Mouse (Mus musculus) kidney, adult 9 months (tissue): ENCODE data around the gene Colgalt2.

ENCODE experiments used
- DNase-seq: peaks from one replicate; pipeline ENCODE4 v3.0.0; 2022

The Colgalt2 gene

DNA sequence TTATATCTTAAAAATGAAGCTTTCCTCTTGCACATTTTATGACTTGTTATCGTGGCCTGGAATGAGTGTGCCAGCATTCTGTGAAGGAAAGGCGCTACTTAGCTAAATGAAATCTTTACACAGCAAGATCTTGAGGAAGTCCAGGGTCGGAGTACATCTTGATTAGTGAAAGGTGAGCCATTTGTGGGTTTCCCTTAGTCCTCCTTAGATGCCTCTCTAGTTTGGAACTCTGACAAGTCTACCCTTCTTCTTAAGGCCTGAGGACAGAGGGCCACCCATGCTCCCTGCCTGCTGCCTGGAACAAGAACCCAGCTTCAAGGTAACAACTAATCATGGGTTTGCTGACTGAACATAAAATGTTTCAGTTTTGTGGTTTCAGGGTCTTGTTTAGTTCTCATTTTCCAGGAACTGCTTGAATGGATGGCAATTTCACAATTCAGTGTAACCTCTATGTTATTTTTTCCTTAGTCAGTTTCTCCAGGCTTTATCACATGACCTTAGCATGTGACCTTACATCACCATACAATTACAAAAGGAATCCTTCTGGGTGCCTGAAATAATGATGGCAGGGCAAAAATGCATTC lies 140.8 kb downstream of the Colgalt2 start:
- no peak for DNase-seq

- no peak for DNase-seq
These were observed 143.2 kb downstream of the Colgalt2 start for GRCm38 (mm10) chr1:152542747-152543378.

DNA sequence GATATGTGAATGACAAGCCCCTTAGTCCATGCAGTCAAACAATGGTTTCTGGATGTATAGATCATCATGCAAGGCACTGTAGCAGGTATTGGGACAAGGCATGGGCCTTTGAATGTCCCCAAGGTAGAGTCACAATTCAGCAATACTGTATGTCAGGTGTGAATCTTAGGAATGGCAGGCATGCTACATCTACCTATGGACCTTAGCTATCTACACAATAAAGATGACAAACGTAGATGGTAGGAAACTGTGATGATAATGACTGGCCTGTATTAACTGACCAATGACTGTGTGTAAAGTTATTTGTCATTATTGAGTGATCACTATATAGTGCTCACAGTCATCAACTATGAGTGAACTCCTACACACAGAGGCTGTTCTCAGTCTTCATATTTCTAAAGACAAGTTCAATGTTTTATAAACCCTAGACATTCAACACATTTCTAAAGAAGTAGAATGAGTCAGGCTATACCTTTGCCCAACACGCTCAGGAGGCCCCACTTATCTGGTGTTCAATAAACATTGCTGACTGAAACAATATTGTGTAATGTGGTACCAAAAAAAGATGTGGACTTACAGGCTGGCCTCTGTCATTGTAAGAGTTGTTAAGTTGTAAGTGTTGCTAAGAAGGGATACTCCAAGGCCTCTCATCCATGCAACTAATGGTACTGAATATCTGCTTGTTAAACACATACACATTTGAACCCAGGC lies 144.0 kb downstream of the Colgalt2 start:
- DNase-seq, result no peak

GRCm38 (mm10) chr1:152549061-152549738 lies 149.6 kb downstream of the Colgalt2 start:
- DNase-seq, result no peak

DNA sequence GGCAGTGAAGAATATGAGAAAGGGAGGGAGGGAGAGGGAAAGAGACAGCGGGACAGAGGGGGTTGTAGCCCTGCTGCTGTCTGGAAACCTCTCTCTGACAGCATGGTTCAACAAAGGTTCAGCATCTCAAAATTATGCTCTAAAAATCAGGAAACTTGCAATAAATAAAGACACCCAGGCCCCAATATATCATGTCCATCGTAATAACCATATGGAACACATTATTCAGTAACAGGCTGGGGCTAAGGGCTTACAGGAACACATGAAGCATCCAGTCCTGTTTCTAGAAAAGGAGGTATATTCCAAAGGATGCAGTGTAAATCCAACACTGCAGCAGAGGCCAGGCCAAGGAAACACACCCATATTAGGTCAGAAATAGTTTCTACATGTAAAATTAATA lies 150.9 kb downstream of the Colgalt2 start:
- no peak for DNase-seq

- no peak for DNase-seq
These were observed 151.3 kb downstream of the Colgalt2 start for GRCm38 (mm10) chr1:152550973-152551372.

- peak; percentile 67 for DNase-seq
These were observed 154.4 kb downstream of the Colgalt2 start for GRCm38 (mm10) chr1:152553912-152554547.

GRCm38 (mm10) chr1:152555944-152556573 lies 156.4 kb downstream of the Colgalt2 start:
- DNase-seq, result peak; percentile 59

DNA sequence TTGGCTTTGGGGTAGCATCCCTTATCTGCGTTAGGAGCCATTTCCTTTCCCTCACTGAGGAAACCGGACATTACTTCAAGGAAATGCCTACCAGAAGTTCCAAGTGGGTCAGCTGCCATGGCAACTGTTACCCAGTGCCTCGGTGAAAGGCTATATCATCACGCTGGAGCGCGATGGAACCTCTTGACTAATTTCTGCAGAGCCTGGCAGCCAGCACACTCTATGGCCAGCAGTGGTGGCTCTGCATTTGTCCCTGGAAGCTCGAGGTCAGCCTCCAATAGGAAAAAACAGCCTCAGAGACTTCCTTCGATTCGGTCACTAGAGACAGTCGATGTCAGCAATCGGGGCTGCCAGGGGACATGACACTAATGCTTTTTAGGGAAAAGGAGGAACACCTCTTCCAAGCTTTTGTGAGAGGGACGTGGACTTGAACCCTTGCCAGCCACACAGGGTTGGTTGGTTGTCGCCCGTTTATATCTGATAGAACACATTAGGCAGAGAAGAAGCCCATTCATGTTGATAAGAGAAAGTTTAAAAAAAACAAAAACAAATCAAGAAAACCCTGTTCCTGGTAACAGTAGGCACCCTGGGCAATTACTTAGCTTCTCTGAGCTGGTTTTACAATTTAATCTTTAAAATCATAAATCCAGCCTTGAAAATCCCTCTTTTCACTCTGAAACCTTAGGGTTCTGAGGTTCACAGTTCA lies 157.1 kb downstream of the Colgalt2 start:
- DNase-seq, result peak; percentile 54
